Mouse (Mus musculus) midbrain, embryonic 15.5 days (tissue): Measurements from ENCODE around the gene Rnf207. TPM values are rescaled to one million over a fixed set of nuclear protein-coding genes. Genes with fewer than 3 reads are reported as not detected.

Source experiments
- ATAC-seq: fragments of 200-750 bp; cut with Nextera tagmentation; replicated peaks from 2 replicates; pipeline ENCODE4 v1.8.0; 2017; ENCODE audit warnings: moderate TSS enrichment
- H3K27ac ChIP-seq: fragments of 300-500 bp; sonication (generic); 2 replicates; pipeline ENCODE4 v1.5.1; 2015; ENCODE audit warnings: mild to moderate bottlenecking, inconsistent platforms
- H3K27me3 ChIP-seq: fragments of 300-500 bp; sonication (generic); replicated peaks from 2 replicates; pipeline ENCODE4 v1.6.1; 2015; ENCODE audit warnings: inconsistent platforms
- H3K36me3 ChIP-seq: fragments of 300-500 bp; sonication (generic); replicated peaks from 2 replicates; pipeline ENCODE4 v1.6.1; 2015; ENCODE audit warnings: inconsistent platforms
- H3K4me1 ChIP-seq: fragments of 300-500 bp; sonication (generic); 2 replicates; pipeline ENCODE4 v1.6.1; 2015; ENCODE audit warnings: inconsistent platforms
- H3K4me2 ChIP-seq: fragments of 300-500 bp; sonication (generic); 2 replicates; pipeline ENCODE4 v1.6.1; 2015; ENCODE audit warnings: inconsistent platforms, mild to moderate bottlenecking, moderate library complexity
- H3K4me3 ChIP-seq: fragments of 300-500 bp; sonication (generic); 2 replicates; pipeline ENCODE4 v1.5.1; 2015; ENCODE audit warnings: mild to moderate bottlenecking, inconsistent platforms
- H3K9ac ChIP-seq: fragments of 300-500 bp; sonication (generic); 2 replicates; pipeline ENCODE4 v1.6.1; 2015; ENCODE audit warnings: mild to moderate bottlenecking, inconsistent platforms
- H3K9me3 ChIP-seq: fragments of 300-500 bp; sonication (generic); 2 replicates; pipeline ENCODE4 v1.6.1; 2016; ENCODE audit warnings: inconsistent platforms
- WGBS: fragments of 180-500 bp; shearing (Covaris S2); methylation state at CpG from one replicate; pipeline ENCODE4 v1.1.7; 2015; ENCODE audit warnings: mixed read lengths; 5-methylcytosine and 5-hydroxymethylcytosine counted together
- polyA plus RNA-seq: library from polyadenylated mRNA; unstranded; fragments of >200 nt; fragmentation: Nextera tagmentation; extraction: Ambion mirVana; gene quantifications from 2 replicates; pipeline ENCODE4 v1.2.1, GENCODE M21; 2015

The Rnf207 gene
- polyA plus RNA-seq, 1 experiment from 2014 or later, result 8.6 TPM

DNA sequence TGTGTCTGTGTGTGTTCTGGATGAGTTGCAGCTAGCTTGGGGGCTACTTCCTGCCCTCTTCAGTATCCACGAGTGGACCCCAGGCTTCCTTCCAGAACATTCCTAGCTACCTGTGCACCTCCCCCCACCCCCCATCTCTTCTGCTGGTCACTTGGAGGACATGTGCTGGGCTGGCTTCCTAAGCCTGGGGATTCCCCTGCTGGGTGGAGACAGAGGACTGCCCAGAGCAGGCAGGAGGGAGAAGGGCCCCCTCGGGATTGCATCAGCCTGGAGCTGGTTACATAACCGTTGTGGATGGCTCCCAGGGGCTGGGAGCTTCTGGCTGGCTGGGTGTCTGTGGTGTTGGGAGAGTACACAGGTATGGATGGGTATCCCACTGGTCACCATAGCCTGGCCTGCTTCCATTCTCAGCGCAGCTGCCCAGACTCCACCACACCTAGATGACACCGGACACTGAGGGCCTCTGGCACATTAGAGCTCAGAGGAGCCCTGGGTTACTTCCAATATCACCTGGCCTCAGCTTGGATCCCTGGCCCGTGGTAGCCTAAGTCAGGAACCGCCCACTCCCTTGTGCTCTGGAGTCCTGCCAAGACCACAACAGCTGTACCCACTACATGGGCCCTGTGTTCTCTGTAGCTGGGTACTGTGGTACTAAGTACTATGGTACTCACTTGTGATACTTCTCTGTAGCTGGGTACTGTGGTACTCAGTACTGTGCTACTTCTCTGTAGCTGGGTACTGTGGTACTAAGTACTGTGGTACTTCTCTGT, 26.5 kb upstream of the Rnf207 start:
- Histone ChIP-seq H3K4me2 (no peak overlapping the region), H3K9me3 (no peaks in the 10 kb centered on the region), H3K36me3 (no peaks in the 10 kb centered on the region), H3K4me3 (no peak overlapping the region), H3K9ac (no peak overlapping the region), H3K27me3 (peaks cover 8% of the 10 kb centered on the region), H3K4me1 (peaks cover 57% of the 10 kb centered on the region), H3K27ac (no peak overlapping the region)
- 58% methylated on average over 7 of the region's 7 CpGs for WGBS
- ATAC-seq, result no peak

DNA sequence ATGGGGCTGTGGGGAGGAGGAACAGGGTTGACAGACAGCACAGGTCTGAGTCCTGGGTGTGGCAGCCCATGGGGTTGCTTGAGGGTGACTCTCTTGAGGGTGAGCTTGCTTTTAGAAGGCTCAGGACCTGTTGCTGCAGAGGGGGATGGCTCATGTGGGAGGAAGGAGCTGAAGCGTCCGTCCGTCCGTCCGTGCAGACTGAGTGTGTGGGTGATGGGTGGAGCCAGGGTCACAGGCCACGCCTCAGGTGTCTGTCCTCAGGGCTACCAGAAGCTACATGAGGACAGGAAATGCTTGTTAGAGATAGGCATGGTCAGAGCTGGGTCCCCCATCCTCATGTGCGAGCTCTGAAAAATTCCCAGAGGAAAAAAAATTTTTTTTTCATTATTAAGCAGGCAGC, 25.9 kb upstream of the Rnf207 start:
- Histone ChIP-seq H3K9me3 (no peaks in the 10 kb centered on the region), H3K27ac (no peak overlapping the region), H3K4me3 (no peak overlapping the region), H3K4me1 (peaks cover 57% of the 10 kb centered on the region), H3K27me3 (peaks cover 8% of the 10 kb centered on the region), H3K36me3 (no peaks in the 10 kb centered on the region), H3K4me2 (no peak overlapping the region), H3K9ac (no peak overlapping the region)
- WGBS, result 64% methylated on average over 7 of the region's 7 CpGs
- no peak for ATAC-seq

DNA sequence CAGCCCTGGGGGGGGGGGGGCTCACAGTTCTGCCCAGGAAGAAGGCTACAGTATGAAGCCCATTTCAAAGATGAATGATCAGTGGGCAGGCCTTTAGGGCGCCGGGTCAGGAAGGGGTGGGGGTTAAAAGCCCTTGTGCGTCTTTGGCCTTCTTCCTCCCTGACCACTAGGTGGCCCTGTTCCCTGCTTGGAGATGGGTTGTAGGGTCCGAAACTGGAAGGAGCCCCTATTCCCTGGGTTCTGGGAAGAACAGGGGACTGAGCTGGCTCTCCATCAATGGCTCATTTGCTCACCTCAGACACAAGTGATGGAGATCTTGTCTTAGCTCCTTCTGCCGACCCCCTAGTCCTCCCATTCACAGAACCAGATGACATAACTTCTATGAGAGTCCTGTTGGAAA, 24.5 kb upstream of the Rnf207 start:
- H3K9ac ChIP-seq, result no peak overlapping the region

DNA sequence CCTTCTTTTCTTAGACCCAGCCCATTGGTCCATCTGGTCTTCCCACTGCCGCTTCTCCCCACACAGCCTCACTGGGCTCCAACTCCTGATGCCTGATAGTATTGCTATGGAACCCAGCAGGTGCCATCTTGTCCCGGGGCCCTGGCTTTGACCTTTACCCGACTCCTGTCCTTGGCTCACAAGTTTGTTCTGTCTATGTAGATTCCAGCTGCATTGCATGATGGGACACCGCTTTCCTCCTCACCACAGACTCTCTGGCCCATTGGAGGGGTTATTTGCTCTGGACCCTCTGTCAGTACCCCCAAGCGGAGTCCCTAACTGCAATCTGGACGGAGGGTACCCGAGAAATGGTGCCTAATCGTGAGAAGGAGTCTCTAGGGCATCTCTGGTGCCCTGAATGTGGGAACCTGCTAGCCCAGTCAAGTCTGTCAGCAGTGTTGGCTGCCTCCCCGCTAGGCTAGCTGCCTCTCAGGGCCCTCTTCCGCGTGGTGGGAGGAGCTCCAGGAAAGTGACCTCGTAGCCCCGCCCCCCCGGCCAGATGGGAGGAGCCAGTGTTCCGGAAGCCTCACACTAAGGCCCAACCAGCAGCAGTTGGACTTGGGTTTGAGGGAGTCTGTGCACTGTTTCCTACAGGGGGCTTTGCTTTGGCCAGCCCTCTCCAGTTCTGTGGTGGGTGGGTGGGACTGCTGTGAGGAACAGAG, 21.9 kb upstream of the Rnf207 start:
- Histone ChIP-seq H3K4me3 (peak overlapping the region; percentile 81), H3K27me3 (peaks cover 8% of the 10 kb centered on the region), H3K9ac (no peak overlapping the region), H3K4me2 (peak overlapping the region; percentile 81), H3K36me3 (no peaks in the 10 kb centered on the region), H3K27ac (no peak overlapping the region), H3K9me3 (no peaks in the 10 kb centered on the region), H3K4me1 (peaks cover 47% of the 10 kb centered on the region)
- WGBS, result 36% methylated on average over 15 of the region's 15 CpGs
- ATAC-seq, result no peak

More for the DNA sequence above, 24.5 kb upstream of the Rnf207 start:
- 5% methylated on average over 5 of the region's 5 CpGs for WGBS
- H3K4me1 ChIP-seq, result peaks cover 46% of the 10 kb centered on the region
- H3K9me3 ChIP-seq, result no peaks in the 10 kb centered on the region
- H3K36me3 ChIP-seq, result no peaks in the 10 kb centered on the region
- ATAC-seq, result no peak
- H3K4me3 ChIP-seq, result no peak overlapping the region
- no peak overlapping the region; the same call in 1 of the 2 replicates for H3K27ac ChIP-seq
- peaks cover 8% of the 10 kb centered on the region for H3K27me3 ChIP-seq
- H3K4me2 ChIP-seq, result no peak overlapping the region

DNA sequence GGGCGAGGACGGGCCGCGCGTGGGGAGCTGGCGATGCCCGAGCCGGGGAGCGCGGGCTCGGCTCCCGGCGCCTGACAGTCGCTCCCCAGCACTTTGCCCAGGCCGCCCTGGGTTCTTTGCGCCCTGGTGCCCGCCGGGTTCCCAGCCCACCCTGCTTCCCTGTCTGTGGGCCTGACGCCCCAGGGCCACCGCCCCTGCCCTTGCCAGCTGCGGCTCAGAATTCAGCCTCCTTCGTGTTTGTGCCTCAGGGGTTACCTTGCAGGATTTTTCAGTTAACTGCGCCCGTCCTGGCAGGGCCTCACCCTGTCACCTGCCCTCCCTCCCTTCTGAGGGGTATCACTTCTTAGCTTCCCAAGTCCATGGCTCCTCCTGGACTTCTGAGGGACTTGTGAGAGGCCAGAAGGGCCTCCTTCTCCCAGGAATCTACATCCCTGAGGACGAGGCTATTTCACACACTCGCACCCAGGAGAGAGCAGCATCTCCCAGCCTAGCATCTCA, 20.5 kb upstream of the Rnf207 start:
- H3K4me3 ChIP-seq, result peak overlapping the region; percentile 81
- ATAC-seq, result peak; percentile 51
- H3K27ac ChIP-seq, result peak overlapping the region; percentile 84
- H3K9ac ChIP-seq, result peak overlapping the region; percentile 85
- peaks cover 3% of the 10 kb centered on the region; the same call in 1 of the 2 replicates for H3K36me3 ChIP-seq
- 4% methylated on average over 7 of the region's 26 CpGs for WGBS
- H3K4me1 ChIP-seq, result peaks cover 39% of the 10 kb centered on the region
- no peaks in the 10 kb centered on the region for H3K9me3 ChIP-seq
- peak overlapping the region; percentile 81 for H3K4me2 ChIP-seq
- H3K27me3 ChIP-seq, result peaks cover 8% of the 10 kb centered on the region

DNA sequence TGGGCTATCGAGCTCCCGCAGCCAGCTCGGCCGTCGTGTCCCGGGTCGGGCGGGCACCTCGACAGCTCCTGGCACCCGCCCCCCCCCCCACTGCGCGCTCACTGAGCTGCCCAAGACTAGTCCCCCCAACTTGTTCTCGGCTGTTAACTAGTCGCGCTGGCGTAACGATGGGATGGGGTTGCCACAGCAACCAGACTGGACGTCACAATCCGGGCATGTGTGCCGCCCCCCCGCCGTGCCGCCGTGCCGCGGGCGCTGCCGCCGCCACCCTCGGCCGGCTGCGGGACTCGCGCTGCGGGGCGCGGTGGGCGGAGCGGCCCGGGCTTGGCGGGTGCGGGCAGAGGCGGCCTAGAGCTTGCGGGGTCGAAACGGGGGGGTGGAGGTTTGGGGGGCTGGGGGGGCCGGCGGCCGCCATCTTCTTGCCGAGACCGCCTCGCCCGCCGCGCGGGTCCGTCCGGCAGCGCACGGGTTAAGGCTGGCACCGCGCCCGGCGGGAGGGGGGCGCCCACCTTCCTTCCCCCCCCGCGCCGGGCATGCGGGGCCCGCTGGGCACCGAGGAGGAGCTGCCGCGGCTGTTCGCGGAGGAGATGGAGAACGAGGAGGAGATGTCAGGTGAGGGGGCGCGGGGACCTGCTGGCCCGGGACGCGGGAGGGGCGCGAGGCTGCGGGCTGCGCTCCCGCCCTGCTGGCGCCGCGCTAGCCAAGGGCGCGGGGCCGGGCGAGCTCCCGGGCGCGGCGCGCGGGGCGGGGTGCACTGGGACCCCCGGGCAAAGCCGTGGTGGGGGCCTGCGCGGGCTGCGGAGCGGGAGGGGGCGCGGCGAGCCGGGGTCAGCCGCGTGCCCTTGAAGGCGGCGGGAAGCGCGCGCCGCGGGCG, 19.9 kb upstream of the Rnf207 start, which contains the start of gene Chd5:
TSS of gene Chd5 (plus strand) at position 233 of the 874 bp plus-strand sequence.
- ATAC-seq, result peak; percentile 57
- Histone ChIP-seq H3K4me3 (peak within 1 kb of the TSS; percentile 81), H3K4me2 (peak within 1 kb of the TSS; percentile 81), H3K4me1 (peaks cover 35% of the 10 kb centered on the region), H3K36me3 (peaks cover 10% of the 10 kb centered on the region), H3K9ac (peak within 1 kb of the TSS; percentile 85), H3K27ac (peak within 1 kb of the TSS; percentile 84), H3K27me3 (peaks cover 8% of the 10 kb centered on the region), H3K9me3 (no peaks in the 10 kb centered on the region)
- under 1% methylated on average over 88 of the region's 120 CpGs for WGBS

DNA sequence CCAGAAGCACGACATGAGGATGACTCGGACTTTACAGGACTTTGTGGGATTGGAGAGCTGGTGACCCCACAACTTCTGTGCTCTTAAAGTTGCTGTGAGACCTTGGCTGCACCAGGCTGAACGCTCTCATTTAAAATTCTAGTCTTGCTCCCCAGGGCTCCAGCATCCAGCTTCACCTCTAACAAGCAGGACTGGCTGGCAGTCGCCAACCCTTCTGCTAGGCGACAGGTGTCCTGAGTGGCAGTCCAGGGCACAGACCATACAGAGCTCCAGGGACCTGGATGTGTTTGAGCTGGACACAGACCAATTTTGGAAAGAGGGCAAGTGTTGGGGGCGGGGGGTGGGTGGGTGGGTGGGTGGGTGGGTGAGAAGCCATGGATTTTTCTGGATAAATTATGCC, 19.0 kb upstream of the Rnf207 start:
- peak overlapping the region; percentile 21 for H3K27ac ChIP-seq
- peaks cover 8% of the 10 kb centered on the region for H3K27me3 ChIP-seq
- peaks cover 14% of the 10 kb centered on the region for H3K36me3 ChIP-seq
- no peak overlapping the region for H3K4me3 ChIP-seq
- WGBS, result 20% methylated on average over 6 of the region's 6 CpGs
- no peak overlapping the region for H3K9ac ChIP-seq
- H3K4me1 ChIP-seq, result peaks cover 34% of the 10 kb centered on the region
- no peaks in the 10 kb centered on the region for H3K9me3 ChIP-seq
- H3K4me2 ChIP-seq, result no peak overlapping the region; the same call in 1 of the 2 replicates
- ATAC-seq, result no peak

DNA sequence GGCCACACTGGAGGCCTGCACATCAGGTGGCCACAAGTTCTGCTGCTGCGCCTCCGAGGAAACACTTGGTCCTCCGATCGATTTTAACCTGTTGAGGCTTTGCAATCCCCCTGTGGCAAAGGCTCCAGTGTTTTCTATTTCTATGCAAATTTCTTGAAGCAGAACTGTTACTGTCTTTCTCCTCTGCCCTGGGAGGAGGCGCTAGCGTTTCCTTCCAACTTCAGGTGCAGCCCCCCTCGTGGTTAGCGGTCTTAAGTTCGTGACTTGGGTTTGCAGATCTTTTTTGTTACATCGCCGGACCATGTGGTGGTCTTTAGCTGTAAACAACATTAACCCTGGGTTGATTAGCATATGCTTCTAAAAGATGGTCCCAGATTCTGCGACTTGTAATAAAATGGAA, 14.8 kb upstream of the Rnf207 start:
- no peak for ATAC-seq
- Histone ChIP-seq H3K36me3 (peaks cover 41% of the 10 kb centered on the region), H3K9me3 (no peaks in the 10 kb centered on the region), H3K27ac (no peak overlapping the region), H3K27me3 (no peaks in the 10 kb centered on the region), H3K4me3 (no peak overlapping the region), H3K4me2 (no peak overlapping the region), H3K9ac (no peak overlapping the region), H3K4me1 (peaks cover 9% of the 10 kb centered on the region)
- WGBS, result 91% methylated on average over 12 of the region's 12 CpGs

DNA sequence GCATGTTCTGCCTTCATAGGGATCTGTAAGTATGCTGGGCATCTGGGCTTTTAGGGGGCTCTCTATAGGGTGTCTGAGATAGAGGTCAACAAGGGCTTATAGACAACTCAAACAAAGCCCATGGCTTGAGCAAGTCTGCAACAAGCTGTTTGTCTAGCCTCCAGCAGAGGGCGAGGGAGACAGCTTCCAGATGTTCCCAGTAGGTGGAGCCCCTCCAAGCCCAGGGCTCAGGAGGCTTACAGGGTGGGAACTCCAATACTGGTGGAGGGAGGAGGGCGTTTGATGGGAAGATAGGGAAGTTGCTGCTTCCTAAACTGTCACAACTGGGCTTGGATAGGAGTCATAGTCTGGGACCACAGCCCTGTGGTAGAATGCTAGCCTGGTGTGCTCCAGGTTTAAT, 14.2 kb upstream of the Rnf207 start:
- H3K9ac ChIP-seq, result no peak overlapping the region
- peaks cover 41% of the 10 kb centered on the region for H3K36me3 ChIP-seq
- no peak overlapping the region for H3K4me3 ChIP-seq
- no peak overlapping the region for H3K4me2 ChIP-seq
- H3K4me1 ChIP-seq, result peaks cover 5% of the 10 kb centered on the region
- H3K27me3 ChIP-seq, result no peaks in the 10 kb centered on the region
- H3K9me3 ChIP-seq, result no peaks in the 10 kb centered on the region
- ATAC-seq, result peak; percentile 54
- 0 out of 2 replicates have a peak overlapping the region, but pooled peaks have one; percentile 13 for H3K27ac ChIP-seq
- 37% methylated on average over 2 of the region's 2 CpGs for WGBS

DNA sequence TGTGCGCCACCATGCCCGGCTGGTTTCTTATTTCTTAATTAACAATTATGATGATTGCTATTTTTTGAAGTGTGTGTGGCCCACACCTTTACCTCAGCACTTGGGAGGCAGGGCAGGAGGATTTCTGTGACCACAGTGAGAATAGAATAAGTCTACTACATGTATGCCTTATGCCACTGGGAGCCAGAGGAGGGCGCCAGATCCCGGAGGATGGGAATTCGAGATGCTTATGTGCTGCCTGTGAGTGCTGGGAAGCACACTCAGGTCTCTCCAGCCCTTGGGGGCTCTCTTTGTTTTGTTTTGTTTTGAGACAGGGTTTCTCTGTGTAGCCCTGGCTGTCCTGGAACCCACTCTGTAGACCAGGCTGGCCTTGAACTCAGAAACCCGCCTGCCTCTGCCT, 9.9 kb upstream of the Rnf207 start:
- H3K4me1 ChIP-seq, result peaks cover 25% of the 10 kb centered on the region
- H3K4me3 ChIP-seq, result no peak overlapping the region
- no peak overlapping the region for H3K27ac ChIP-seq
- H3K27me3 ChIP-seq, result no peaks in the 10 kb centered on the region
- H3K4me2 ChIP-seq, result no peak overlapping the region
- ATAC-seq, result no peak
- no peak overlapping the region for H3K9ac ChIP-seq
- no peaks in the 10 kb centered on the region for H3K9me3 ChIP-seq
- H3K36me3 ChIP-seq, result peaks cover 32% of the 10 kb centered on the region
- 80% methylated on average over 6 of the region's 6 CpGs for WGBS

DNA sequence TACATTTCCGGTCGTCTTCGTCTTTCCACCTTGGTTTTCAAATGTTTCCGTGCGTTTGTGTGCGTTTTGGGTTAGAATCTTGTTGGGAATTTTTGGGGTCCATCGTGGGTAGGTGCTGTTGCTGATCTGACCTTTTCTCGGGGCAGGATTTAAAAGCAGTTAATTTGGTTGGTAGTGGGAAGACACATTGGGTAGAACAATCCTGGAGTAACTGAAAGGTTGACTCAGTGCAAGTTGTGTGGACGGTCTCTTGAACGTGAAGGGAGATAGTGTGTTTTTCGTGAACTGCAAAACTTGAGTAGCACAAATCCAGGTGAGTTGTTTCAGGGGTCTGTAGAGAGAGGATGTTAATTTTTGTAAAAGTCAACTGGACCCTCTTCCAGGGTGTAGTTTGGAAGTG, 7.8 kb upstream of the Rnf207 start:
- ATAC-seq, result no peak
- Histone ChIP-seq H3K36me3 (peaks cover 17% of the 10 kb centered on the region), H3K9me3 (no peaks in the 10 kb centered on the region), H3K4me3 (peak overlapping the region; percentile 70), H3K27ac (no peak overlapping the region), H3K9ac (peak overlapping the region; percentile 73), H3K4me2 (peak overlapping the region; percentile 75), H3K27me3 (no peaks in the 10 kb centered on the region), H3K4me1 (peaks cover 20% of the 10 kb centered on the region)
- WGBS, result under 1% methylated on average over 11 of the region's 11 CpGs
